Mouse (Mus musculus) effector memory CD4-positive, alpha-beta T cell, adult 5 months (primary cell): ENCODE measurements around the gene Map2. TPM values are rescaled to one million over a fixed set of nuclear protein-coding genes. Genes with fewer than 3 reads are reported as not detected.

Source experiments
- polyA plus RNA-seq: library from polyadenylated mRNA; unstranded; fragments of 100-300 nt; shearing (Covaris generic); gene quantifications from one replicate; pipeline ENCODE4 v1.2.1, GENCODE M21; 2017

The Map2 gene
- polyA plus RNA-seq = 1.1 TPM

DNA sequence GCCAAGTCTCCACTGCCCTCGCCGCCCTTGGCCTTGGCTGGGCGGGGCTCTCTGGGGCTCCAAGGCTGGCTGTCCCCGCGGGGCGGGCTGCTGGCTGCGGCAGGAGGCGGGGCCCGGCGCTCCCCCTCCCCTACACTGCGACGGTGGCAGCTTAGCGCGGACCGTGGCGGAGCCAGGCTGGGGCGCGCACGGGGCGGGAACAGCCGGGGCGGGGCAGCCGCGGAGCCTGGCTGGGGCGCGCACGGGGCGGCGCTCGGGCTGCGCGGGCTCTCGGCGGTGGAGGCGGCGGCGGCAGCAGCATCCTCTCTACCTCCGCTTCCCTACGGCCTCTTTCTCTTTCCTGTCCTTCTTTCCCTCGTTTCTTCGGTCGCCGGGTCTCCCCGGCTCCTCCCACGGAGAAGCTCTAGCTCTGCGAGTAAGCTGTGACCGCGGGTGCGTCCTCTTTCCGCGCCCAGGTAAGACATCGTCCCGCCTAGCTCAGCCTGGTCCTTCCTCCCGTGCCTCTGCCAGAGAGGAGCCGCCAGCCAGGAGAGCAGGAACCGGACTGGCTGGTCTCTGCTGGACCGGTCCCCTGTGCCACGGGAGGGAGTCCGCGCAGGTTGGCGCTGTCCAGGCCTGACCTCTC lies at the start of gene Map2:
Gene Map2 (plus strand): TSS at position 233 of the 625 bp plus-strand sequence.

GRCm38 (mm10) chr1:66467821-66468703 lies 293.0 kb downstream of the Map2 start, which contains the start of gene Unc80:
TSS of gene Unc80 (plus strand) at chr1:66468367.

Other genes starting within 250 kb of the Map2 start
- not detected for gene Crygf, start 248.8 kb upstream of the Map2 start, polyA plus RNA-seq